Mouse (Mus musculus) kidney, adult 18-20 months (tissue): ENCODE results near the gene Ppp1r9b.

Source experiments
- DNase-seq: peaks from one replicate; pipeline ENCODE4 v3.0.0; 2021

Gene Ppp1r9b

DNA sequence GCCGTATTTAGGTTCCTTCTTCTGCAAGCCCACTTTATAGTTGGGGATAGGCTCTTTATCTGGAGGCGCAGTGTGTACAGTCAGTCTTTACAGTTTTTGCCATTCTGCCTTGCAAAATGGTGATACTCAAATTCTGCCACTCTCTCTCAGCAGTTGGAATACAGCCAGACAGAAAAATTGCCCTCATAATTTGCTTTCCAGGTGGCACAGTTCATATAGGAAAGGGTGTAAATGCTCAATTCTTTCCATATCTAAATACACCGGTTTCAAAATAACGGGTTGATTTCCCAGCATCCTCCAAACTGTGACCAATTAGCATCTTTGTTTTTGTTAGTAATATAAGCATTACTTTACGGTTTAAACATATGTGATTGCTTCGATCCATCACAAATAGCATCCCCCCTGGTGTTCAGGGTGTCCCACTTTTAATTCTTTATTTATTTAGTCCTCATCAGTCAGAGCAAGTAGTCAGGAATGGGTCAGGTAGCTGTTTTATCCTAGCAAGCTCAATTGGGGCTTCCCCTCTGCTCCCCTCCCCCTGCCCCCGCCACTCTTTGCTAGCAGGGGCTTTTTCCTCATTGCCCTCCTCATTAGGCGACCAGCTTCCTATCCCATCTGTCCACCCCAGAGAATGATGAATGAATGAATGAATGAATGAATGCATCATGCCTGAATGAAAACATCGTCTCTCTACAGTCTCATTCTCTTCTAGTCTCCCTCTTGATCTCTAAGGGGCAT is 12.5 kb upstream of the Ppp1r9b start:
- DNase-seq = no peak

DNA sequence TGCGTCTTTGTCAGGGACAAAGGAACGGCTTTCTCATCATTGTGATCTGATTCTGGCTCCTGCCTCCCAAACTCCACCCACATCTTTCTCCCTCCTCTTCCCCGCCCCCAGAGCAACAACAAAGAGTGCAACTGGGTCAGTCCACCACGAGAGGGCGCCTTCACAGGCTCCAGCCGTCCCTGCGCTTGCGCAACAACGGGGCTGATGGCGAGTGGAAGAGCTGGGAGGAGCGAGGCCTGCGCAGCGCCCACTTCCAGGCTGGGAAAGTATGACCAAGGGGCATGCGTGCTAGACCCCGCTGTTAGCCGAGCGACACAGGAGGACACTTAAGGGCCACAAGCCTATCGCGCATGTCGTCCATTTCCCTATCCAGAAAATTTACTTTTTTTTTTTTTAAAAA is 11.9 kb upstream of the Ppp1r9b start:
- DNase-seq = peak; percentile 95

DNA sequence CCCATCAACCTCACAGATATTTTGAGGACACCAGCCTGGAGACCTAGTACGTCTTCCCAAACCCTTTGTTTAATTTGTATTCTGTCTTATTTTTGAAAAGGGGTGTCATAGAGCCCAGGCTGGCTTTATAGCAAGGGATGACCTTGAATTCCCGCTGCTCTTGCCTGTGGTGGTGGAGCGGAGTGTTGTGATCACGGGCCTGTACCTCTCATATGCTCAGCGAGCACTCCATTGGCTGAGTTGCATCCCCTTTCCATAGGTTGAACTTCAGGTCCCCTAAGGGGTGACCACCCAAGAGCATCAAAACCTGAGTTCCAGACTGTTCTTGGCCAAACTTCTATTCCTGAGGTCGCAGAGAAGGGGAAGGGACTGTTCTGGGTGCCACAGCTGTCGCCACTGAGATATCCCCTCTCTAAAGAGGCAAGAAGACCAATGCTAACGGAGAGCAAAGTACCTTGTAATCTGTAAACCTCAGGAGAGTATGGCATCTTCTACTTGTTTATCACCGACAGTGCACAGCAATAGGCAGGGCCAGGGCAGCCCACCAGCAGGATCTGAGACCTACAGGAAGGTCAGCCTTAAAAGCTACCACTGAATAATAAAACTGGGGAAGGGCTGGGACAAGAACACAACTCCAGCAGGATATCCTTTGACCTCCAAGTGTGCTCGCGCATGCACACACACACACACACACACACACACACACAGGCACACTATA is 11.2 kb upstream of the Ppp1r9b start:
- no peak for DNase-seq

DNA sequence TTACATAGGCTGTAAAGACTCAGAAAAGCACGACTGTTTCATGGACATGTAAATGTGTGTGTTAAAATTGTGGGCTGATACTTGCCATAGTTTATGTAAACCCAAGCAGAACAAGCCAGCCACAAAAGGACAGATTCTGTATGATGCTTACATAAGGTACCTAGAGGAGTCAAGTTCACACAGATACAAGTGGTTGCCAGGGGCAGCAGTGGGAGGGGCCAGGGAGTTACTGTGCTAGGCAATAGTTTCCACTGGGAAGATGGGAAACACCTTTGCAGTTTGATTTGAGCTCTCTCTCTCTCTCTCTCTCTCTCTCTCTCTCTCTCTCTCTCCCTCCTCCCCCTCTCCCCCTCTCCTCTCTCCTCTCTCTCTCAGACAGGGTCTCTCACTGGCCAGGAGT is 5.7 kb upstream of the Ppp1r9b start:
- no peak for DNase-seq

DNA sequence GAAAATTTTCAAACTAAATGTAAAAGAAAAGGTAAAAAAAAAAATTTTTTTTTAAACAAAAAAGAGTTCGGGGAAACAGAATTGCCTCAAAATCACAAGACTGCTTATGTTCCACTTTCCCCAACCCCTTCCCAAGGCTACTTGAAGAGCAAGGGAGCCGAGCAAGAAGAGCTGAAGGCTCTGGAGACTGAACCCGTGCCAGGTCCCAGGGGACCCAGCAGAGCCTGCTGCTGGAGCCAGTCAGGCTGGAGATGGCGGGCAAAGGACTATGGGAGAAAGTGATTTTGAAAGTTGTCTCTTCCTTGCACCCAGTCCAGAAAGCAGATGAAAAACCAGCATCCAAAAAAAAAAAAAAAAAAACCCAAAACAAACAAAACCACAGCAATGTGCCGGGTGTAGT is 5.0 kb upstream of the Ppp1r9b start:
- no peak for DNase-seq

DNA sequence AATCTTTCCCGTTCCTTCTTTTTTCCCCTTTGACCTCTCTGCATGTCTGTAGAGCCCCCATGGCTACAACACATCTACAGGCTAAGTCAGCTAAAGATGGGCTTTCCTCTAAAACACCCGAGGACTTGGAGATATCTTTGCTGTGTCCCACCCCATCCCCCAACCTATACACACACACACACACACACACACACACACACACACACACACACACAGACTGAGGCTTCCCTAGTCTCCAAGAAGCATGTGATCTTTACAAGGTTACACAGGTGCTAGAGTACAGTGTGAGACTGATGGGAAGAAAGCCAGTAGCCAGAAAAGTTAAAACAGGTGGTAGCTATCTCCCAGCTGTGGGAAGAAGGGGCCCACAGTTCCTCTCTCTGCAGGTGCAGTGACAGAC is 4.4 kb upstream of the Ppp1r9b start:
- no peak for DNase-seq

DNA sequence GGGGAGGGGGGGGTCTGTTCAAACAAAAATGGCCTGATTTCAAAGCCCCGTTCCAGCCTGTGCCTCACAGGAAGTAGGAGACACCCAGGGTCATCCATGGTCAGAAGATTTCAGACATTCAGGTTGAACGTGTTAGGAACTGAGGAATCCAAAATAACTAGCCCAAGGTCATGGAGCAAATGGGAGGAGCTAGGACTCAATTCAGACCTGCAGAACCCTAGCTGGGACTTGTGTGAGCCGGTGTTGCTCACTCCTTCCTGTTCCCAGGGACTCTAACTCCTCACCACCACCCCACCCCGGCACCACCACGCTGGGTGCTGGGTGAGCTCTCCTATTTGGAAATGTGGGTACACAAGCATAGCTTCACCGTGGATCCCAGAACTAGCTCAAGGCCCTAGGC is 3.5 kb upstream of the Ppp1r9b start:
- DNase-seq = no peak

DNA sequence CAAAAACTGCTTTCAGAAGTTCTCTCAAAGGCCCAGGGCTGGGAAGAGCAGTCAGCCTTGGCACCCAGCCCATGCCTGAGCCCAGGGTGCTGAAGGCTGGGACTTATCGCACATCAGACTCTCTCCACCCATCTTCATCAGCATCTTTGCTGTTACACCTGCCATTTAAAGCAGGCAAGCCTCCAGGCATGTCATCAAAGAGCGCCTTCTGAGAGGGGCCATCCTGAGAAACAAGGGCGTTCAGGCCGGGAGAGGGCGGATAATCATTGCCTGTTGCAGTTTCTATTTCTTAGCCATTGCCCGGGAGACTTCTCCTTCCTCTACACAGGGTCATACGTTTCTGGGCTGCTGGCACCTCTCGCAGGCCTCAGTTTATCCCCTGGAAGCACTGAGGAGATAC is 3.0 kb upstream of the Ppp1r9b start:
- no peak for DNase-seq

DNA sequence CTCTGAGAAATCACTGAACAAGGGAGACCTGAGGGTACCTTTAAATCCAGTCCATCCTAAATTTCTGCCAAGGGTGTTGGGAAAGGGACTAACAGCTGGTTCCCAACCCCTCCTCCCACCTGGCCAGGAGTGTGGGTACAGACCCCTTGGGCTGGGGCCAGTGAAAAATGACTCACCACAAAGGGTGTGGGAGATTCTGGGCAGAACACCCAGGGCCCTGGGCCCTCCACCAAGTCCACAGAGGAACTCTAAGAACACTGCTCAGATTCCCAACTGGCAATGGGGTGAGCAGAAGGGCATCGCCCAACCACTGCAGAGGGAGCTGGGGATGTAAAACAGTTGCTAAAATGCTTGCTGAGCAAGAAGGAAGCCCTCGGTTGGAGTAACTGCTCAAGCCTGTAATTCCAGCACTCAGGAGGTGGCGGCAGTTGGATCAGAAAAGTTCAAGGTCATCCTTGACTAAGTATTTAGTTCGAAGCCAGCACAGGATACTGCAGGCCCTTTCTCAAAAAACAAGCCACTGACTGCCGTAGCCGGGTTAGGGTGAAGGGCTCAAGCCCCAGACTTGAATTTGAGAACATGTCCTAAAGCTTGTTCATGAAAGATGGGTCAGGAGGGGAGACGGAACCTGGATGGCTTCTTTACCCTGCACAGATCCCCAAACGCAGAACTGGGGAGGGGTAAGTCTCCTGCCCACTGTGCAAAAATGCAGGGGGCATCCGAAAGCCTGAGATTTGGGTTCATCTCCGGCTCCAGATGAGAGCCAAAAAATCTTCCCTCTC is 1.9 kb upstream of the Ppp1r9b start:
- DNase-seq = peak; percentile 26

DNA sequence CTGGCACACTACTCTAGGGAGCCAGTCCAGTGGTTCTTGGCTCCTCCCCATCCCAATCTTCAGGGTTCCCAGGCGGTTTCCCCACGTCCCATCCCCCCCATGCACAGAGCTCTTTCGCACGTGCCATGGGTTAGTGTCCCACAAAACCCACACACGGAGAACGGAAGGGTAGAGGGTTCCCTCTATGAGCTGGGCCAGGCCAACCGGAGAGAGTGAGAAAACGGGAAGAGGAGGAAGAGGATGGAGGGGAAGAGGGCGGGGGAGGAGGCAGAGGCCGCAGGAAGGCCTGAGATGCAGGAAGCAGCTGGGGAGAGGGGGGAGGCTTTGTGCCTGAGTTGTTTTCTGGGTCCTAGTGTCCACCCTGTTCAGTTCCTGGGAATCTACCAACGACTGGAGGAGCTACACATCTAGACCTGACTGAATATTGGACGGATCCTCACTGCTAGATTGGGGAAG is 1.2 kb upstream of the Ppp1r9b start:
- peak; percentile 82 for DNase-seq

DNA sequence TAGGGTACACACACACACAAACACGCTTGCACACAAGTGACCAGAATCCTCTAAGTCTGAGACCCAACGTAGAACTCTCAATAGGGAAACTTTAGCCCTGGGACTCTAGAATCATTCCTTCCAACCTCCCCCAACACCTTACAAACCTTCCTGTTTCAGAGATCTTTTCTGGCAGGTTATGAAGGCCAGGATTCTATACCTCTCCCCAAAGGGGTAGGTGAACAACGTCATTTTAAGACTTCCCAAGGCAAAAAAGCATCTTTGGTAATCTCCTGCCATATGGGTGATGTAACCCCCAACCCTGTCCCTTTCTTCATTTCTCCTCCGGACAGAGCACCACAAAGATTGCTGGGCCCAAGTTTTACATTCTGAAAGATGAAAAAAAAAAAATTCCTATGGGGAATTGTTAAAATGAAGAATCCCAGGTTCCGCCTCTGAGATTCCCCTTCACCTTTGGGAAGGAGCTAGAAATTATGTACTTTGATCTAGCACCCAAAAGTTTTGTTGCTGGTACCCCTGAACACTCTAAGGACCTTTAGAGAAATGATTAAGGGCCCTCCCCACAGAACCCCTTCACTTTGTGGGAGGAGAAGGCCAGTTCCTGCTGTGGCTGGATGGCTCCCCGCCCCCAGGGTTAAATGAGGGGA is 610 bp upstream of the Ppp1r9b start:
- no peak for DNase-seq

DNA sequence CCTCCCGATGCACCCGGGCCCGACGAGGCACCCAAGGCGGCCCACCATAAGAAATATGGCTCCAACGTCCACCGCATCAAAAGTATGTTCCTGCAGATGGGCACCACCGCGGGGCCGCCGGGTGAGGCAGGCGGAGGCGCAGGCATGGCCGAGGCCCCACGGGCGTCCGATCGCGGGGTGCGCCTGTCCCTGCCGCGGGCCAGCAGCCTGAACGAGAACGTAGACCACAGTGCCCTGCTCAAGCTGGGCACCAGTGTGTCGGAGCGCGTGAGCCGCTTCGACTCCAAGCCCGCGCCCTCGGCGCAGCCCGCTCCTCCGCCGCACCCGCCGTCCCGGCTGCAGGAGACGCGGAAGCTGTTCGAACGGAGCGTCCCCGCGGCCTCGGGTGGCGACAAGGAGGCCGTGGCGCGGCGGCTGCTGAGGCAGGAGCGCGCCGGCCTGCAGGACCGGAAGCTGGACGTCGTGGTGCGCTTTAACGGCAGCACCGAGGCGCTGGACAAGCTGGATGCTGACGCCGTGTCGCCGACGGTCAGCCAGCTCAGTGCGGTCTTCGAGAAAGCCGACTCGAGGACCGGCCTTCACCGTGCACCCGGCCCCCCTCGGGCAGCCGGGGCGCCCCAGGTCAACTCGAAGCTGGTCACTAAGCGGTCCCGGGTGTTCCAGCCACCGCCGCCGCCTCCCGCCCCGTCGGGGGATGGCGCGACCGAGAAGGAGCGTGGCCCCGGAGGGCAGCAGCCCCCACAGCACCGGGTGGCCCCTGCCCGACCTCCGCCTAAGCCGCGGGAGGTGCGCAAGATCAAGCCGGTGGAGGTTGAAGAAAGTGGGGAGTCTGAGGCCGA is 1.0 kb downstream of the Ppp1r9b start:
- DNase-seq = peak; percentile 66

DNA sequence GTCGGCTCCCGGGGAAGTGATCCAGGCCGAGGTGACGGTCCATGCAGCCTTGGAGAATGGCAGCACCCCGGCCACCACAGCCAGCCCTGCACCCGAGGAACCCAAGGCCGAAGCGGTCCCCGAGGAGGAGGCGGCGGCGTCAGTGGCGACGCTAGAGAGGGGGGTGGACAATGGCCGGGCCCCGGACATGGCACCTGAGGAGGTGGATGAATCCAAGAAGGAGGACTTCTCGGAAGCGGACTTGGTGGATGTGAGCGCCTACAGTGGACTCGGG is 1.6 kb downstream of the Ppp1r9b start:
- DNase-seq = peak; percentile 33

DNA sequence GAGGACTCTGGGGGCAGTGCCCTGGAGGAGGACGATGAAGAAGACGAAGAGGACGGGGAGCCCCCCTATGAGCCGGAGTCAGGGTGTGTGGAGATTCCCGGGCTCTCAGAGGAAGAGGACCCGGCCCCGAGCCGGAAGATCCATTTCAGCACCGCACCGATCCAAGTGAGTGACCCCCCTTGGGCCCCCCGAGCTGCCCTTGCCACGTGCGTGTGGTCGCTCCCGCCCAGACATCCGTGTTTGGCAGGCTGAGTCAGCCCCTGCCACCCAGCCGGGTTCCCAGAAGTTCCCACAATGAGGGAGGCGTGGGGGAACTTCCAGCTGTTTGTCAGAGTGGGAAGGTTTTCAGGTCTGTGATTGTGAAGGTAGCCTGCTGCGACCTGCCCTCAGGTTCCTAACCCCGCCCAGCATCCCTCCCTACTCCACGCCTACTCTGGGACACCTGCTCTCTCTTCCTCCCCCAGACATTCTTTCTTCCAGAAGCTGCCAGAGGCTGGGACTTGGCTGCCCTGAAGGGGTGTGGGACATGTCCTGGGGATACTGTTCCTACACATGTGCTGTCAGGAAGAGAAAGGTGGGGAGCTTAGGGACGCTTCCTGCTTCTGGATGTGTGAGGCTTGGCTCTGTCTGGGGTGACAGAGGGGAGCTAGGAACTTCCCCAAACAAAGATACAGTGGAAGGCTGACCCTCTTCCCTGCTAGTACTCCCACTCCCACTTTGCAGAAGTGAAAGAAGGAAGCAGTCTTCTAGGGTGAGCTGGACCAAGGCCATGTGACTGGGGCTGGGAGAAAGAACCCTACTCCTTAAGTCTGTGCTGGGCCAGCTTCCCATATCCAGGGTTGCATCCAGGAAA is 2.1 kb downstream of the Ppp1r9b start:
- DNase-seq = peak; percentile 67

DNA sequence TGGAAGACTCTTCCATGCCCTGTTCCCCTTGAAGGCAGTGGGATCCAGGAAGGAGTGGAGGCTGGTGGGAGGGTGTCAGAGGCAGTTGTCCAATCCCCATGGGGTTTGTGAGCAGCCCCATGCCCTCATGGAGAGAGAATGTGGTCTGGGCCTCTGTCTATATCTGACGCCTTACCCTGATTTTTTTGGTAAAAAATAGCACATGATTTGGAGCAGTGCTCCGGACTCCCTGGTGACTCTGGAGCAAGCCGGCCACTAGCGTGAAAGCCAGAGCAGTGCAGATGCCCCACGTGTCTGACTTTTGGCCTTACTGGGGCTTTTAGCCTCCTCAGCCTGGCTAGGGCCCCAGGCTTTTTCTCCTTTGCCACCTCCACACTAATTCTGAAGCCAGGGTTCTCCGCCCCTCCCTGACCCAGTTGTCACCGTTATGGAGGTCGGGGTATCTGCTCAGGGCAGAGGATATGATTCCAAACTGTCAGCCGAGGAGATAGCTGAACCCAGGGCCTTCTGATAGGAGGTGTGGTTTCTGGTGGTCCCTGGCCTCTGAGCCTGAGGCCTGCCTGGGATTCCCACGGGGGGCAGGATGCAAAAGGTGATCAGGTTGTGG is 3.5 kb downstream of the Ppp1r9b start:
- no peak for DNase-seq

DNA sequence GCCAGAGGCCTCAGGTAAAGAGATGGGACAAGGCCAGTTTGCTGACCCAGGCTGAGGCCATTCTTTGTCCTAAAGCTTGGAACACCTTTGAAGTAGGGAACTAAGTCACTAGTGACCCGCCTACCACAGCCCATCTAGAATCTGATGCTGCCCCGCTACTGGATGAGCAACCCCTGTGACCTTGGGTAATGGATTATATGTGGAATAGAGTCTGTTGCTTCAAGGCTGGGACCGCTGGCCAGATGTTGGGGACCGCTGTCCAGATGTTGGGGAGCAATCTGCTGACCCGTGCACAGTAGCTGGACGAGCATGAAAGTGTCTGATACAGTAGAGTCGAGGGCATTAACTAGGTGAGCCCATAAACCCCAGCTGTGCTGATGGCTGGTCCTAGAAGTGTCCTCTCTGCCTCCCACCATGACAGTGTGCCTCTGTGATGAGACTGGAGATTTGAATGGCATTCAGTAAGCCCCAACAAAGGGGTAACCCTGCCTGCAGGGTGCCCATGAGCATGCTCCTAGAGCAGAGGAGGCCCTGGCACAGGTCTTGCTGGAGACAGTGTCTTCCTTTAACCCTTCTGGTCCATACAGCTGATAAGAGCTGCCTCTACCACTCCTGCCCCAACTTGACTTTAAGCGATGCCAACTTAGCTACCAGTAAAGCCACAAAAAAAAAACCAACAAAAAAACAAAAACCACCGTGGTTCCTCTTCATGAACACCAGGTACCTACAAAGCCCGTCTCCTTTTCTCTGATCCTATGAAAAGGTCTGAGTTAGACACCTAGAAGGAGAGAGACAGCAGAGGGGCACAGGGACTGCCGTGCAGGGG is 4.3 kb downstream of the Ppp1r9b start:
- no peak for DNase-seq

DNA sequence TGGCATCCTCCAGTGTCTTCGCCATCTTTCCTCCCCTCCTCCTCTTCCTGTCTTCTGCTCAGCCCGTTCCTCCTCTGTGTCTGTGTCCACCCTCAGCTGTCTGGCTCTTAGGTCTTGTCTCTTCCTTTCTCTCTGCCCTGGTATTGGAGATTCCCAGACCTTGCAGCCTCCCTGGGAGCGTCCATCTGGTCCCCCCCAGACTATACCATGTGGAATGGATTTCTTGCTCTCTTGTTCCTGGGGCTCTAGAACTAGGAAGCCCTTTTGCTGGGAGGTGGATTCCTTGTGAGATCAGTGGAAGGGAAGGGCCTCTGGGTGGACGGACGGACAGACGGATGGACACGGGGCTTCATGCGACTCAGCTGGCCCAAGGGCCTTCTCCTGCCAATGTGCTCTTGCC is 5.3 kb downstream of the Ppp1r9b start:
- no peak for DNase-seq

DNA sequence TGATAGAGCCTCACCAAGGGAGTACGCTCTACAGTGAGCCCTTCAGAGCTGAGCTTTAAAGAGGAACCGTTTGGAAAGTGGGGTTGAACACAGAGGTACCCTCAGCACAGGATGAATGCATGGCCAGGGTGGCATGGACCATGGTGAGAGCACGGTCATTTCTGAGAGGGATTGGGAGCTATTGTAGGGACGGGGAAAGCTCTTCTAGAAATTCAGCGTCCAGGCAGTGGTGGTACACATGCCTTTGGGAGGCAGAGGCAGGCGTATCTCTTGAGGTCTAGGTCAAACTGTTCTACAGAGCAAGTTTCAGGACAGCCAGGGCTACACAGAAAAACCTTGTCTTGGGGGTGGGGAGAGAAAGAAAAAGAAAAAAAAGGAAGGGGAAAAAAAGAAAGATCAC is 6.1 kb downstream of the Ppp1r9b start:
- no peak for DNase-seq

DNA sequence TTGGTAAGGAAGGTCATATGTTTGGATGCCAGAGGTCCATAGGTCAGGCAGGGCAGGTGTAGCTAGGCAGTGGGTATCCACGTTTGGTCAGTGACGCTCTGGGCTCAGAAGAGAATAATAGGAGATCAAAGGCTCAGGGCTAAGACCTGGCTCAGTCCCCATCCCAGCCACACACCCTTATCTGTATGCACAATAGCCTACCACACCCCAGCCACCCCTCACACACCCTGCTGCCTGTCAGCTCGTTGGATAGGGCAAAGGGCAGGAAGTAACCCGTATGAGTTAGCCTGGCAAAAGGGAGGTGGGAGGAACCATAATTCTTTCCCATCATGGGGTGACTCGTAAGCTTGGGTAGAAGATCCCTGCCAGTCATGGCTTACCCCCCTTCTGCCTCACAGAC is 6.8 kb downstream of the Ppp1r9b start:
- no peak for DNase-seq

DNA sequence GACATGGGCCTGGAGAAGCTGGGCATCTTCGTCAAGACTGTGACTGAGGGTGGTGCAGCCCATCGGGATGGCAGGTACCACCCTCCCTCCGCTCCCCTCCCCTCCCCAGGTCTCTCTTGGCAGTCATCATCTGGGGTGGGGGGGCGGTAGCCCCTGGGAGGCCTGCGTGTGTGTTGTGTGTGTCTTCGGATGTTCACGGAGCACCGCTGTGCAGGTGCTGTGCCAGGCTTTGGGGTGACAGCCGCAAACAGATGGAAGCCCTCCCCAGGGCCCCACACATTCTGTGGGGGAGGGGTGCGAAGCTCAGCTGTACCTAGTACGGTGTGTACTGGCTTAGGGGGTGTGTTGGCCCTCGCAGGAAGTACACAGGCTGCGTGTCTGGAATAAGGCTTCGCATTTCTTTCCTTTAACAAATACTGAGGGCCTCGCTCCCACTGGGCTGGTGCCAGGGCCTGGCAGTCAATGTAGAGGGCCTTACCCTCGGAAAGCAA is 7.3 kb downstream of the Ppp1r9b start:
- DNase-seq = no peak
